Comparison of ENCODE assay signal across 40 mouse cellular contexts in the genomic region with DNA sequence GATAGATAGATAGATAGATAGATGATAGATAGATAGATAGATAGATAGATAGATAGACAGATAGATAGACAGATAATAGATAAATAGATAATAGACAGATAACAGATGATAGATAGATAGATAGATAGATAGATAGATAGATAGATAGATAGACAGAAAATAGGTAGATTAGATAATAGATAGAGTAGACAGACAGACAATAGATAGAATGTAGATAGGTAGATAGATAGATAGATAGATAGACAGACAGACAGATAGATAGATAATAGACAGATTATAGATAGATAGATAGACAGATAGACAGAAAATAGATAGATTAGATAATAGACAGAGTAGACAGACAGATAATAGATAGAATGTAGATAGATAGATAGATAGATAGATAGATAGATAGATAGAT. TPM values are rescaled to one million over a fixed set of nuclear protein-coding genes. Genes with fewer than 3 reads are reported as not detected.
"Had no signal": no experiment of that assay in that cellular context is flagged by ENCODE, and none has a peak within 500 bp of the region (broad histone marks: within the 10 kb centered on the region; RNA-seq: fewer than 3 reads in every experiment).

No protein-coding gene starts in this region.

RNA-seq across cellular contexts. Expression of gene Olfr282, which starts 14.2 kb away (rescaled TPM):
- total RNA-seq: left cerebral cortex, postnatal 10 days; left cerebral cortex, postnatal 14 days; left cerebral cortex, postnatal 25 days; left cerebral cortex, postnatal 36 days; left cerebral cortex, postnatal 4 days; liver, adult 2 months; megakaryocyte progenitor cell, adult 5-6 weeks; megakaryocyte, adult 5-6 weeks; megakaryocyte-erythroid progenitor cell, adult 5-6 weeks; midbrain, postnatal 0 days; monocyte, adult 5-6 weeks had no signal
- polyA plus RNA-seq: limb, embryonic 10.5 days; limb, embryonic 11.5 days; limb, embryonic 12.5 days; limb, embryonic 13.5 days; limb, embryonic 14.5 days; limb, embryonic 15.5 days; liver, adult 2 months; liver, embryonic 11.5 days; liver, embryonic 12.5 days; liver, embryonic 13.5 days; liver, embryonic 14.5 days; liver, embryonic 15.5 days; liver, embryonic 16.5 days; liver, postnatal 0 days; lung, adult 2 months; lung, embryonic 14.5 days; lung, embryonic 15.5 days; lung, embryonic 16.5 days; lung, postnatal 0 days; macrophage; midbrain, embryonic 10.5 days; midbrain, embryonic 11.5 days; midbrain, embryonic 12.5 days; midbrain, embryonic 13.5 days; midbrain, embryonic 14.5 days; midbrain, embryonic 15.5 days; midbrain, embryonic 16.5 days; midbrain, postnatal 0 days; myocyte; neural tube, embryonic 11.5 days; neural tube, embryonic 12.5 days had no signal

RNA-seq across cellular contexts. Expression of gene Olfr281, which starts 35.6 kb away (rescaled TPM):
- total RNA-seq: left cerebral cortex, postnatal 10 days; left cerebral cortex, postnatal 14 days; left cerebral cortex, postnatal 25 days; left cerebral cortex, postnatal 36 days; left cerebral cortex, postnatal 4 days; liver, adult 2 months; megakaryocyte progenitor cell, adult 5-6 weeks; megakaryocyte, adult 5-6 weeks; megakaryocyte-erythroid progenitor cell, adult 5-6 weeks; midbrain, postnatal 0 days; monocyte, adult 5-6 weeks had no signal
- polyA plus RNA-seq: limb, embryonic 10.5 days; limb, embryonic 11.5 days; limb, embryonic 12.5 days; limb, embryonic 13.5 days; limb, embryonic 14.5 days; limb, embryonic 15.5 days; liver, adult 2 months; liver, embryonic 11.5 days; liver, embryonic 12.5 days; liver, embryonic 13.5 days; liver, embryonic 14.5 days; liver, embryonic 15.5 days; liver, embryonic 16.5 days; liver, postnatal 0 days; lung, adult 2 months; lung, embryonic 14.5 days; lung, embryonic 15.5 days; lung, embryonic 16.5 days; lung, postnatal 0 days; macrophage; midbrain, embryonic 10.5 days; midbrain, embryonic 11.5 days; midbrain, embryonic 12.5 days; midbrain, embryonic 13.5 days; midbrain, embryonic 14.5 days; midbrain, embryonic 15.5 days; midbrain, embryonic 16.5 days; midbrain, postnatal 0 days; myocyte; neural tube, embryonic 11.5 days; neural tube, embryonic 12.5 days had no signal

RNA-seq across cellular contexts. Expression of gene Olfr283, which starts 36.1 kb away (rescaled TPM):
- total RNA-seq: left cerebral cortex, postnatal 10 days; left cerebral cortex, postnatal 14 days; left cerebral cortex, postnatal 25 days; left cerebral cortex, postnatal 36 days; left cerebral cortex, postnatal 4 days; liver, adult 2 months; megakaryocyte progenitor cell, adult 5-6 weeks; megakaryocyte, adult 5-6 weeks; megakaryocyte-erythroid progenitor cell, adult 5-6 weeks; midbrain, postnatal 0 days; monocyte, adult 5-6 weeks had no signal
- polyA plus RNA-seq: limb, embryonic 10.5 days; limb, embryonic 11.5 days; limb, embryonic 12.5 days; limb, embryonic 13.5 days; limb, embryonic 14.5 days; limb, embryonic 15.5 days; liver, adult 2 months; liver, embryonic 11.5 days; liver, embryonic 12.5 days; liver, embryonic 13.5 days; liver, embryonic 14.5 days; liver, embryonic 15.5 days; liver, embryonic 16.5 days; liver, postnatal 0 days; lung, adult 2 months; lung, embryonic 14.5 days; lung, embryonic 15.5 days; lung, embryonic 16.5 days; lung, postnatal 0 days; macrophage; midbrain, embryonic 10.5 days; midbrain, embryonic 11.5 days; midbrain, embryonic 12.5 days; midbrain, embryonic 13.5 days; midbrain, embryonic 14.5 days; midbrain, embryonic 15.5 days; midbrain, embryonic 16.5 days; midbrain, postnatal 0 days; myocyte; neural tube, embryonic 11.5 days; neural tube, embryonic 12.5 days had no signal

RNA-seq across cellular contexts. Expression of gene OR5BS1P, which starts 52.9 kb away (rescaled TPM):
- total RNA-seq: left cerebral cortex, postnatal 10 days; left cerebral cortex, postnatal 14 days; left cerebral cortex, postnatal 25 days; left cerebral cortex, postnatal 36 days; left cerebral cortex, postnatal 4 days; liver, adult 2 months; megakaryocyte progenitor cell, adult 5-6 weeks; megakaryocyte, adult 5-6 weeks; megakaryocyte-erythroid progenitor cell, adult 5-6 weeks; midbrain, postnatal 0 days; monocyte, adult 5-6 weeks had no signal
- polyA plus RNA-seq: limb, embryonic 10.5 days; limb, embryonic 11.5 days; limb, embryonic 12.5 days; limb, embryonic 13.5 days; limb, embryonic 14.5 days; limb, embryonic 15.5 days; liver, adult 2 months; liver, embryonic 11.5 days; liver, embryonic 12.5 days; liver, embryonic 13.5 days; liver, embryonic 14.5 days; liver, embryonic 15.5 days; liver, embryonic 16.5 days; liver, postnatal 0 days; lung, embryonic 14.5 days; lung, embryonic 15.5 days; lung, embryonic 16.5 days; lung, postnatal 0 days; macrophage; midbrain, embryonic 10.5 days; midbrain, embryonic 11.5 days; midbrain, embryonic 12.5 days; midbrain, embryonic 13.5 days; midbrain, embryonic 14.5 days; midbrain, embryonic 15.5 days; midbrain, embryonic 16.5 days; midbrain, postnatal 0 days; myocyte; neural tube, embryonic 11.5 days; neural tube, embryonic 12.5 days had no signal
